Mouse (Mus musculus) hindbrain, embryonic 16.5 days (tissue): Measurements from ENCODE around the gene Rchy1. TPM values are rescaled to one million over a fixed set of nuclear protein-coding genes. Genes with fewer than 3 reads are reported as not detected.

ENCODE experiments used
- ATAC-seq: fragments of 200-750 bp; cut with Nextera tagmentation; 2 replicates; pipeline ENCODE4 v1.8.0; 2017; ENCODE audit warnings: moderate TSS enrichment, moderate library complexity
- H3K27ac ChIP-seq: fragments of 300-500 bp; sonication (generic); 2 replicates; pipeline ENCODE4 v1.5.1; 2014; ENCODE audit warnings: low read depth, mild to moderate bottlenecking, control low read depth, low read length, moderate library complexity
- H3K27me3 ChIP-seq: fragments of 300-500 bp; sonication (generic); replicated peaks from 2 replicates; pipeline ENCODE4 v1.6.1; 2014; ENCODE audit warnings: low read length; ENCODE audit not compliant: control insufficient read depth, insufficient read depth
- H3K36me3 ChIP-seq: fragments of 300-500 bp; sonication (generic); 2 replicates; pipeline ENCODE4 v1.6.1; 2014; ENCODE audit warnings: mild to moderate bottlenecking, low read length, moderate library complexity, mixed read lengths; ENCODE audit not compliant: control insufficient read depth, insufficient read depth
- H3K4me1 ChIP-seq: fragments of 300-500 bp; sonication (generic); 2 replicates; pipeline ENCODE4 v1.6.1; 2014; ENCODE audit warnings: low read depth, low read length; ENCODE audit not compliant: control insufficient read depth, insufficient read depth
- H3K4me2 ChIP-seq: fragments of 300-500 bp; sonication (generic); 2 replicates; pipeline ENCODE4 v1.6.1; 2014; ENCODE audit warnings: mild to moderate bottlenecking, low read length, control low read depth, moderate library complexity
- H3K4me3 ChIP-seq: fragments of 300-500 bp; sonication (generic); 2 replicates; pipeline ENCODE4 v1.5.1; 2014; ENCODE audit warnings: mild to moderate bottlenecking, low read length, control low read depth, moderate library complexity
- H3K9ac ChIP-seq: fragments of 300-500 bp; sonication (generic); 2 replicates; pipeline ENCODE4 v1.6.1; 2014; ENCODE audit warnings: low read depth, mild to moderate bottlenecking, control low read depth, low read length, moderate library complexity
- H3K9me3 ChIP-seq: fragments of 300-500 bp; sonication (generic); 2 replicates; pipeline ENCODE4 v1.6.1; 2014; ENCODE audit warnings: mild to moderate bottlenecking, low read length, moderate library complexity; ENCODE audit not compliant: control insufficient read depth
- WGBS: fragments of 180-500 bp; shearing (Covaris S2); extraction: QIAGEN DNeasy Blood & Tissue Kit; methylation state at CpG from one replicate; pipeline ENCODE4 v1.1.7; 2014; 5-methylcytosine and 5-hydroxymethylcytosine counted together
- polyA plus RNA-seq: library from polyadenylated mRNA; unstranded; fragments of >200 nt; fragmentation: Nextera tagmentation; extraction: Ambion mirVana; gene quantifications from 2 replicates; pipeline ENCODE4 v1.2.1, GENCODE M21; 2015

The Rchy1 gene
- polyA plus RNA-seq, 1 experiment from 2014 or later, result 77.9 TPM

GRCm38 (mm10) chr5:91987799-91988198 lies 24.9 kb upstream of the Rchy1 start:
- H3K36me3 ChIP-seq, result no peaks in the 10 kb centered on the region
- WGBS, result 87% methylated on average over 2 of the region's 2 CpGs
- no peaks in the 10 kb centered on the region for H3K9me3 ChIP-seq
- no peaks in the 10 kb centered on the region for H3K27me3 ChIP-seq
- no peaks in the 10 kb centered on the region for H3K4me1 ChIP-seq
- no peak overlapping the region for H3K4me2 ChIP-seq
- H3K27ac ChIP-seq, result no peak overlapping the region
- H3K4me3 ChIP-seq, result no peak overlapping the region
- H3K9ac ChIP-seq, result no peak overlapping the region
- peak; percentile 61 for ATAC-seq

GRCm38 (mm10) chr5:91987236-91987635 lies 24.4 kb upstream of the Rchy1 start, which contains the start of gene Odaph:
Gene Odaph (plus strand): TSS chr5:91987475.
- ATAC-seq, result no peak
- WGBS, result 67% methylated on average over 4 of the region's 4 CpGs
- H3K36me3 ChIP-seq, result no peaks in the 10 kb centered on the region
- no peak within 1 kb of the TSS for H3K4me2 ChIP-seq
- no peaks in the 10 kb centered on the region for H3K27me3 ChIP-seq
- no peak within 1 kb of the TSS for H3K9ac ChIP-seq
- H3K27ac ChIP-seq, result no peak within 1 kb of the TSS
- H3K4me1 ChIP-seq, result no peaks in the 10 kb centered on the region
- H3K9me3 ChIP-seq, result no peaks in the 10 kb centered on the region
- no peak within 1 kb of the TSS for H3K4me3 ChIP-seq

DNA sequence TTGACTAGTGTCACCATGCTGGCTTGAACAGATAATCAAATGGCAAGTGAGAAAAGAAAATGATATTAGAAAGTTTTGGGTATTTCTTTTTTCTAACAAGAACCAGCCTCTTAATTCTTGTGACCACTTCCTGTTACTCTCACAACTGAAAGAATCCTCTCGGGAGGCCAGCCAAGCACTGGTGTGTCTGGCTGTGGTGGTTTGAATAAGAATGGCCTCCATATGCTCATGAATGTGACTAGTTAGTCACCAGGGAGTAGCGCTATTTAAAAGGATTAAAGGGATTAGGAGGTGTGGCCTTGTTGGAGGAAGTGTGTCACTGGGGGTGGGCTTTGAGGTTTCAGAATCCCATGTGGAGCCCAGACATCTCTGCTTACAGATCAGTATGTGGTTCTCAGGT lies 22.9 kb upstream of the Rchy1 start:
- Histone ChIP-seq H3K27me3 (no peaks in the 10 kb centered on the region), H3K27ac (no peak overlapping the region), H3K9ac (no peak overlapping the region), H3K4me2 (no peak overlapping the region), H3K4me3 (no peak overlapping the region), H3K36me3 (no peaks in the 10 kb centered on the region), H3K4me1 (no peaks in the 10 kb centered on the region), H3K9me3 (no peaks in the 10 kb centered on the region)
- WGBS, result 63% methylated on average over 2 of the region's 2 CpGs
- ATAC-seq, result no peak

DNA sequence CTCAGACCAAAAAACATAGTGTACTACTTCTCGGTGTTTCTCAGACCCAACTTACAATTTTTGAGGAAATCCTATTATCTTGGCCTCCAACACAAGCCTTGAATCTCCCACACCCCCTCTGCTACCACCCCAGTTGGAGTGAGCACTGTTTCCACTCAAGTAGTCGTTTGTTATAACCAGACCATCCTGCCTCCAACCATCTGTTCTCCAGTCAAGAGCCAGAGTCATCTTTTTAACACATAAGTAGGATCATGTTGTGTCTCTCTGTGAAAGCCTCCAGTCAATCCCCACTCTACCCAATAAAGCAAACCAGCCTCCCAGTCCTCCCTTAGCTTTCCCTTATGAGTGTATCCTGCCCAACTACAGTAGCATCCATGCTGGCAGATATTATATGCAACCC lies 20.6 kb upstream of the Rchy1 start:
- no peaks in the 10 kb centered on the region for H3K9me3 ChIP-seq
- H3K27ac ChIP-seq, result no peak overlapping the region
- 80% methylated on average over 2 of the region's 2 CpGs for WGBS
- no peak for ATAC-seq
- H3K4me3 ChIP-seq, result no peak overlapping the region
- no peaks in the 10 kb centered on the region for H3K36me3 ChIP-seq
- no peaks in the 10 kb centered on the region for H3K4me1 ChIP-seq
- no peak overlapping the region for H3K9ac ChIP-seq
- H3K27me3 ChIP-seq, result no peaks in the 10 kb centered on the region
- H3K4me2 ChIP-seq, result no peak overlapping the region

DNA sequence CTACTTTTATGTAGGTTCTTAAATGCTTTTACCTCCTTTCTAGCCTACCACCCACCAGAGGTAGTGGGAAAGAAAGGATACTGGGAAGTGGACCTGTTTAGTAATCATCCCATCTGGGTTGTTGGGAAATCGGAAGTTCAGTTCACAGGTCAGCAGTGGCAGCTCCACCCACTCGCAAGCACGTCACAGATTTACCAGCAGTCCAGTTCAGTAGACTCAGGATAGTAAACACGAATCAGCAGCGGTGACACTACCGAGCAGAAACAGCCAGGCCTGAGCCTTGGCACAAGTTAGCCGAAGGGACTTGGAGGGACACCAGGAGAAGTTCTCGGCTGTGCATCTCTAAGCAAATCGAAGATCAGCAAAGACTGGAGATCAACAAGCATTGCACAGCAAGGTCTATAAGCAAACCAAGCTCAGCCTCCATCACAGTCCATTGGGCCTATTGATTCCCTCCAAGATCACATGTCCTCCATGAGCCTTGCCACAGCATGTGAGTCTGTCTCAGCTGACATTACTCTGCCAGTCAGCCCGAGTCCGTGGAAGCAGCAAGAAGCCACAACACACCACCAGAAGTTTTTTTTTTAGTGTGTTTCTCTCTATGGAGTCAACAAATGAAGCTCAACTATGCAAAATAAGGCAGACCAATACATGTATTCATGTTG lies 18.4 kb upstream of the Rchy1 start:
- Histone ChIP-seq H3K9ac (no peak overlapping the region), H3K27ac (no peak overlapping the region), H3K4me2 (no peak overlapping the region), H3K4me1 (no peaks in the 10 kb centered on the region), H3K9me3 (no peaks in the 10 kb centered on the region), H3K27me3 (no peaks in the 10 kb centered on the region), H3K4me3 (no peak overlapping the region), H3K36me3 (no peaks in the 10 kb centered on the region)
- ATAC-seq, result no peak
- 92% methylated on average over 11 of the region's 11 CpGs for WGBS

DNA sequence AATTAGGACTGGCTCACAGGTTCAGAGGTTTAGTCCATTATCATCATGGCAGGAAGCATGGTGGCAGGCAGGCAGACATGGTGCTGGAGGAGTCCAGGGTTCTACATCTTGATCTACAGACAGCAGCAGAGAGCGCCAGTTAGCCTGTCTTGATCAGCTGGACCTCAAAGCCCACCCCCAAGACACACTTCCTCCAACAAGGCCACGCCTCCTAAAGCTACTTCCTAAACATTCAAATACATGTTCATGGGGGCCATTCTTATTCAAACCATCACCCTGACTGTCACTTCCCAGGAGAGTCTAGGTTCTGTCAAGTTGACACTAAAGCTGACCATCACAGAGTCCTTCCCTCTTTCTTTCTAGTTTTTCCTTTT lies 14.5 kb upstream of the Rchy1 start:
- no peaks in the 10 kb centered on the region for H3K9me3 ChIP-seq
- ATAC-seq, result no peak
- H3K27ac ChIP-seq, result no peak overlapping the region
- H3K4me3 ChIP-seq, result no peak overlapping the region
- H3K4me1 ChIP-seq, result no peaks in the 10 kb centered on the region
- H3K27me3 ChIP-seq, result no peaks in the 10 kb centered on the region
- no peak overlapping the region for H3K9ac ChIP-seq
- 90% methylated on average over 2 of the region's 2 CpGs for WGBS
- H3K4me2 ChIP-seq, result no peak overlapping the region
- no peaks in the 10 kb centered on the region for H3K36me3 ChIP-seq

DNA sequence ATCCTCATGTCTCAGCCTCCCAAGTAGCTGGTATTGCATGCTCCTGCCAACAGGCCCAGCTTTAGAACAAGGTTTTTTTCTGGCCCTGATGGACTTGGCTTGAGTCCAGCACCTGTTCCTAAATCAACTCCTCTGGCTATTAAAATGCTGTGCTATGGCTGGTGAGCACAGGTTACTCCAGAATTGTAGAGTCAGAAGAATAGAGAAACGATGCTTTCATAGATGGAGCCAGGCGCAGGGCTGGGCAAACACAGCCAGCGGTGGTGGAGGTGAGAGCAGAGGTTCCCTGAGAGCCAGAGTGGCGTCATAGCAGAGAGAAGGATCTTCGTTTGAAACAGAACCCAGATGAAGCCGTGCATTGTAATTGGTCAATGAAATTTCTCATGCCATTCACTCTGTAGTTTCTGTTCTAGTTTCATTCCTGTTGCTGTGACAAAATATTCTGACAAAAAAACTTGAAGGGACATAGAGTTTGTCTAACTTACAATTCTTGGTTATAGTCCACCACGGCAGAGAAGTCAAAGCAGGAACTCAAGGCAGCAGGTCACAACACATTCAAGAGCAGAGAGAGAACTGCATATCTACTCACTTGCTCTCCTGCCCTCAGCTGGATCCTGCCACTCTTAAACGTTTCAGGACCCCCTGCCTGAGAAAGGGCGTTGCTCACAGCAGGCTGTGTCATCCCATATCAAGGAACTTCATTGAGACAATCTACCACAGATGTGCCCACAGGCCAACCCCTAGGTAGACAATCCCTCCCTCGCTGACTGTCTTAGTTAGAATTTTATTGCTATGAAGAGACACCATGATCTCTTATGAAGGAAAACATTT lies 13.9 kb upstream of the Rchy1 start:
- no peaks in the 10 kb centered on the region for H3K4me1 ChIP-seq
- no peak for ATAC-seq
- H3K9ac ChIP-seq, result no peak overlapping the region
- H3K4me2 ChIP-seq, result no peak overlapping the region
- WGBS, result 73% methylated on average over 10 of the region's 10 CpGs
- no peak overlapping the region for H3K4me3 ChIP-seq
- H3K27me3 ChIP-seq, result no peaks in the 10 kb centered on the region
- no peaks in the 10 kb centered on the region for H3K9me3 ChIP-seq
- no peaks in the 10 kb centered on the region for H3K36me3 ChIP-seq
- H3K27ac ChIP-seq, result no peak overlapping the region

DNA sequence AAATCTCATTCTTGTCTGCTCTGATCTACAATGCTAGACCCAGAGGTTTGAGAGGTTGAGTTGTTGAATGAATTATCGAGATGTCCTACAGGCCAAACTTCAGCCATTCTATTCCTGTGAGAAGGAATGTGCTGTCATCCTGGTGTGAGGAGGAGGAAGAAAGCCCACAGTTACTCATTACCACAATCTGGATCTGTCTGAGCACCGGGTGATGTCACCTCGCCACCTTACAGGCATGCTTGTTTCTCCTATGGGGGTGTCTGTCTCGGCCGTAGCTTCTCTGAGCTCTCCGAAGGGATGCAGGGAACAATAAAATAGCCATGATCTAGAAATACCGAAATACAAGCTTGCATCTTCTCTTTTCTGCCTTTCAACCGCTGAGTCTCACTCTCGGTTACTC lies 12.9 kb upstream of the Rchy1 start:
- no peaks in the 10 kb centered on the region for H3K27me3 ChIP-seq

DNA sequence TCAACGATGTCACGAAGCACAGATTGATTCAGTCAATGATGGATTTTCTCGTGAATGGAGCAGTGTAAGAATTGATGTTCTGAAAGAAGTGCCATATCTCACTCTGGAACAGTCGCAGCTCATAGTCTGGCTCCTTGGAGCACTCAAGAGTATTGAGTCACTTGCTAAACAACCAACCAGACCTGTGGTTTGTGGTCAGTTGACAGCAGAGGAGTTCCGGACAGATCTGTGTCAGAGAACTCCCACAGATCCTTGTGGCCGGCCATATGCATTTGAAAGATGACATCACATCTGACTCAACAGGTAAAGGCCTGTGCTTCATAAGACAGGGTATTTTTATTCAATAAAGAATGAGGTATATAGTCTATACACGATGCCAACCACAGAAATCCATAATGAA lies 11.1 kb upstream of the Rchy1 start:
- H3K9me3 ChIP-seq, result no peaks in the 10 kb centered on the region
- no peak overlapping the region for H3K4me3 ChIP-seq
- no peaks in the 10 kb centered on the region for H3K27me3 ChIP-seq
- no peaks in the 10 kb centered on the region for H3K4me1 ChIP-seq
- H3K9ac ChIP-seq, result no peak overlapping the region
- no peak for ATAC-seq
- H3K27ac ChIP-seq, result no peak overlapping the region
- H3K36me3 ChIP-seq, result no peaks in the 10 kb centered on the region
- no peak overlapping the region for H3K4me2 ChIP-seq
- 93% methylated on average over 7 of the region's 7 CpGs for WGBS

More for the DNA sequence above, 12.9 kb upstream of the Rchy1 start:
- WGBS, result 91% methylated on average over 9 of the region's 9 CpGs
- Histone ChIP-seq H3K4me3 (no peak overlapping the region), H3K9ac (no peak overlapping the region), H3K9me3 (no peaks in the 10 kb centered on the region), H3K27ac (no peak overlapping the region), H3K4me1 (no peaks in the 10 kb centered on the region), H3K36me3 (no peaks in the 10 kb centered on the region), H3K4me2 (no peak overlapping the region)
- no peak for ATAC-seq
